22 mouse cellular contexts compared by ENCODE assay signal in the genomic region with DNA sequence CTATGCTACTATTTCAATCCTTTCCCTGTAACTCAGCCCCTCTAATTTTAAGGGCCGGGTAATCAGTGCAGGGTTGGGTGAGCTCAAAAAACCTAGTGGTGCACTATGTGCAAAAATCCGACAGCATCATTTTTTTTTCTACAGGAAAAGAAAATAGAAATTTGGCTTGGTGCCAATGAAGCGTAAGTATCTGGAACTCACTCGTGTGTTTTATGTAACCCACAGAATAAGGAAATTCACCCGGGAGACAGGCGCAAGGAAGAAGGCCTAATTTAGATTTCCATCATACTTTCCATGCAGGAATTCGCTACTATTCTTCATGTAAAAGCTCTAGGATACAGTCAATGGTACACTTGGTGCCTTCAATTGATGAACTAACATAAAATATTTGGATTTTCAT. TPM values are rescaled to one million over a fixed set of nuclear protein-coding genes. Genes with fewer than 3 reads are reported as not detected.
A peak's percentile ranks its signal among the peaks of the same experiment; 100 is the strongest.
DNase-seq lines count a peak whose midpoint lies in the region; ATAC-seq and TF ChIP-seq lines count a peak whose summit lies in the region.
"Had no signal": no experiment of that assay in that cellular context is flagged by ENCODE, and none has a peak within 500 bp of the region (broad histone marks: within the 10 kb centered on the region; RNA-seq: fewer than 3 reads in every experiment).

No protein-coding gene starts in this region.

- no peaks in the 10 kb centered on the region for H3K9me3 ChIP-seq in heart, embryonic 11.5 days (replicated peaks; ENCODE audit: control insufficient read depth, low read length)
- H3K9me3 ChIP-seq: embryonic facial prominence, embryonic 13.5 days; heart, embryonic 15.5 days; neural tube, embryonic 15.5 days had no signal

- WGBS in cerebellum, adult 2 months: 32% methylated on average over 7 of the region's 7 CpGs
- 78% methylated on average over 7 of the region's 7 CpGs for WGBS in heart, embryonic 11.5 days (ENCODE audit: insufficient replicate concordance)

- no peak overlapping the region for H3K4me3 ChIP-seq in cerebellum, adult 2 months (replicated peaks; ENCODE audit: insufficient read depth, low read depth, low read length)
- no peak overlapping the region for H3K4me3 ChIP-seq in heart, embryonic 11.5 days (ENCODE audit: low read depth, low read length)
- H3K4me3 ChIP-seq: embryonic facial prominence, embryonic 13.5 days; heart, embryonic 15.5 days; megakaryocyte, embryonic 14.5 days; neural tube, embryonic 15.5 days had no signal

- intact Hi-C loops in left cerebral cortex, postnatal 25 days (cut with DNase I): no loop called here
- intact Hi-C loops in left cerebral cortex, postnatal 36 days (cut with DNase I): no loop called here

- H3K4me1 ChIP-seq in cerebellum, adult 2 months (ENCODE audit: control insufficient read depth, insufficient read depth, low read length): peaks cover 40% of the 10 kb centered on the region
- H3K4me1 ChIP-seq in heart, embryonic 11.5 days (ENCODE audit: control insufficient read depth, insufficient read depth, low read length): no peaks in the 10 kb centered on the region
- H3K4me1 ChIP-seq: megakaryocyte, embryonic 14.5 days had no signal

- no peaks in the 10 kb centered on the region for H3K27me3 ChIP-seq in cerebellum, adult 2 months (ENCODE audit: control insufficient read depth, insufficient read depth, low read length)
- no peaks in the 10 kb centered on the region for H3K27me3 ChIP-seq in heart, embryonic 11.5 days (ENCODE audit: control insufficient read depth, insufficient read depth, low read length)
- H3K27me3 ChIP-seq: embryonic facial prominence, embryonic 13.5 days; heart, embryonic 15.5 days; megakaryocyte, embryonic 14.5 days; neural tube, embryonic 15.5 days had no signal

- ATAC-seq in heart, embryonic 11.5 days (replicated peaks; ENCODE audit: insufficient number of reproducible peaks, low FRiP score, low TSS enrichment): no peak
- ATAC-seq: activated CD4-positive, CD25-positive, alpha-beta regulatory T cell, adult 4 months; CD4-positive, CD25-positive, alpha-beta regulatory T cell, adult 4 months; midbrain, embryonic 16.5 days had no signal

- peak in 1 of 2 experiments; percentile 44 for DNase-seq in cerebellum, adult 2 months
- no peak for DNase-seq in cerebellum, adult 9-11 months
- DNase-seq in heart, adult 8-10 months (ENCODE audit: low spot score): peak; percentile 14
- peak; percentile 10 to 43 for DNase-seq in left cerebral cortex, postnatal 25 days (ENCODE audit: low spot score in 2 of 2)
- no peak for DNase-seq in left cerebral cortex, postnatal 36 days (ENCODE audit: low spot score in 2 of 2)
- DNase-seq in telencephalon, adult 2 months (ENCODE audit: low read depth, low spot score): peak; percentile 27
- DNase-seq: adrenal gland, postnatal 10 days; cerebellum, adult 18-20 months; gastrocnemius, postnatal 10 days; kidney, adult 18-20 months; left cerebral cortex, postnatal 4 days; liver; lung, postnatal 14 days; thymus, postnatal 14 days had no signal

- TF ChIP-seq POLR2A in cerebellum, adult 2 months (IDR thresholded peaks at IDR 0.05; ENCODE audit: borderline replicate concordance, insufficient read depth, low read length): no peak

- H3K36me3 ChIP-seq in heart, embryonic 11.5 days (ENCODE audit: control insufficient read depth, insufficient read depth, low read length): no peaks in the 10 kb centered on the region
- H3K36me3 ChIP-seq: embryonic facial prominence, embryonic 13.5 days had no signal

- H3K9ac ChIP-seq in heart, embryonic 11.5 days (ENCODE audit: low read depth, low read length): no peak overlapping the region
- H3K9ac ChIP-seq: embryonic facial prominence, embryonic 13.5 days; heart, embryonic 15.5 days; neural tube, embryonic 15.5 days had no signal

- peak overlapping the region; percentile 19; the same call in 1 of the 2 replicates for H3K27ac ChIP-seq in cerebellum, adult 2 months (ENCODE audit: insufficient read depth, low read length)
- H3K27ac ChIP-seq in heart, embryonic 11.5 days (ENCODE audit: low read depth, low read length): no peak overlapping the region
- H3K27ac ChIP-seq: embryonic facial prominence, embryonic 13.5 days; heart, embryonic 15.5 days; neural tube, embryonic 15.5 days had no signal

- no peak overlapping the region for H3K4me2 ChIP-seq in heart, embryonic 11.5 days
- H3K4me2 ChIP-seq: embryonic facial prominence, embryonic 13.5 days; heart, embryonic 15.5 days; neural tube, embryonic 15.5 days had no signal

- TF ChIP-seq CTCF in cerebellum, adult 2 months (IDR thresholded peaks at IDR 0.05; ENCODE audit: borderline replicate concordance, insufficient read depth, low read depth, low read length): no peak

RNA-seq across cellular contexts. Expression of a gene that starts 34.7 kb away (rescaled TPM):
- polyA plus RNA-seq in cerebellum, adult 2 months (2012; rRNA removed): 130 and 132 TPM in 2 replicates
- total RNA-seq in heart, adult 8-10 months (2022): 10 to 100 TPM; 58.1 to 65.1 (median 58.9) TPM
- 38.3 and 41.7 TPM in 2 replicates for polyA plus RNA-seq in heart, embryonic 11.5 days (2014; fragmentation: Nextera tagmentation; extraction: Ambion mirVana)
- total RNA-seq in left cerebral cortex, postnatal 25 days (2021): 10 to 100 TPM; 55.5 to 62.7 TPM
- total RNA-seq in left cerebral cortex, postnatal 36 days (2021): 10 to 100 TPM; 61.1 to 64.1 TPM

Comparison
In these comparisons a context has a peak if more than half of its experiments do, and no peak if none do; other contexts are left out.
1. DNase-seq: peak in heart, adult 8-10 months (single experiment), left cerebral cortex, postnatal 25 days (2 of 2) and telencephalon, adult 2 months (single experiment); none in cerebellum, adult 9-11 months (single experiment) and left cerebral cortex, postnatal 36 days (0 of 2).